Mouse (Mus musculus): ENCODE measurements around the gene Soat1.
"Not testable (repeated sequence)": the region's sequence is repeated elsewhere in the genome, so short reads cannot be mapped to it uniquely, and the experiment has no call there.

Soat1 gene

GRCm38 (mm10) chr1:156473961-156474503 is at the start of gene Soat1:
Soat1 (minus strand) TSS chr1:156474331.
- peak; percentile 92 to 93 for DNase-seq (ENCODE audit: low spot score in 2 of 2)

- DNase-seq (ENCODE audit: low spot score in 2 of 2) = not testable (repeated sequence)
Observed at GRCm38 (mm10) chr1:156523842-156524241, 49.7 kb upstream of the Soat1 start, which contains the start of gene Gm10031. Gm10031 (plus strand) TSS chr1:156524012.

- no peak for DNase-seq (ENCODE audit: low spot score in 2 of 2)
Observed at GRCm38 (mm10) chr1:156521796-156522517, 47.8 kb upstream of the Soat1 start.

GRCm38 (mm10) chr1:156520136-156520780 is 46.1 kb upstream of the Soat1 start:
- DNase-seq (ENCODE audit: low spot score in 2 of 2) = no peak

GRCm38 (mm10) chr1:156507753-156508152 is 33.6 kb upstream of the Soat1 start:
- DNase-seq (ENCODE audit: low spot score in 2 of 2) = no peak

- DNase-seq (ENCODE audit: low spot score in 2 of 2) = no peak
Observed at GRCm38 (mm10) chr1:156505901-156506300, 31.8 kb upstream of the Soat1 start.

GRCm38 (mm10) chr1:156504945-156505523 is 30.9 kb upstream of the Soat1 start:
- DNase-seq (ENCODE audit: low spot score in 2 of 2) = no peak

- DNase-seq (ENCODE audit: low spot score in 2 of 2) = no peak
Observed at GRCm38 (mm10) chr1:156496910-156497309, 22.8 kb upstream of the Soat1 start.

- DNase-seq (ENCODE audit: low spot score in 2 of 2) = no peak
Observed at GRCm38 (mm10) chr1:156495025-156495424, 20.9 kb upstream of the Soat1 start.

- DNase-seq (ENCODE audit: low spot score in 2 of 2) = no peak
Observed at GRCm38 (mm10) chr1:156491226-156491796, 17.2 kb upstream of the Soat1 start.

GRCm38 (mm10) chr1:156488031-156488430 is 13.9 kb upstream of the Soat1 start:
- DNase-seq (ENCODE audit: low spot score in 2 of 2) = no peak

GRCm38 (mm10) chr1:156487498-156487897 is 13.4 kb upstream of the Soat1 start:
- DNase-seq (ENCODE audit: low spot score in 2 of 2) = no peak

GRCm38 (mm10) chr1:156481826-156482225 is 7.7 kb upstream of the Soat1 start:
- DNase-seq (ENCODE audit: low spot score in 2 of 2) = no peak

- no peak for DNase-seq (ENCODE audit: low spot score in 2 of 2)
Observed at GRCm38 (mm10) chr1:156476535-156476934, 2.4 kb upstream of the Soat1 start.

- no peak for DNase-seq (ENCODE audit: low spot score in 2 of 2)
Observed at GRCm38 (mm10) chr1:156476016-156476415, 1.9 kb upstream of the Soat1 start.

- DNase-seq (ENCODE audit: low spot score in 2 of 2) = no peak
Observed at GRCm38 (mm10) chr1:156474854-156475253, 723 bp upstream of the Soat1 start.

GRCm38 (mm10) chr1:156473003-156473402 is 1.1 kb downstream of the Soat1 start:
- DNase-seq (ENCODE audit: low spot score in 2 of 2) = peak; percentile 25 to 30

GRCm38 (mm10) chr1:156471955-156472354 is 2.2 kb downstream of the Soat1 start:
- DNase-seq (ENCODE audit: low spot score in 2 of 2) = no peak

GRCm38 (mm10) chr1:156471071-156471470 is 3.1 kb downstream of the Soat1 start:
- DNase-seq (ENCODE audit: low spot score in 2 of 2) = no peak

- DNase-seq (ENCODE audit: low spot score in 2 of 2) = no peak
Observed at GRCm38 (mm10) chr1:156470557-156470956, 3.6 kb downstream of the Soat1 start.

GRCm38 (mm10) chr1:156468576-156468975 is 5.6 kb downstream of the Soat1 start:
- no peak for DNase-seq (ENCODE audit: low spot score in 2 of 2)

- DNase-seq (ENCODE audit: low spot score in 2 of 2) = peak in 1 of 2 experiments; percentile 34
Observed at GRCm38 (mm10) chr1:156467655-156468255, 6.4 kb downstream of the Soat1 start.
